Mouse (Mus musculus) spleen, postnatal 4 days (tissue): ENCODE results near the gene Fam20b.
A peak's percentile ranks its signal among the peaks of the same experiment; 100 is the strongest.
"Not testable (repeated sequence)": the region's sequence is repeated elsewhere in the genome, so short reads cannot be mapped to it uniquely, and the experiment has no call there.

Experiments used
- DNase-seq, 2 experiments: peaks; one replicate each; pipeline ENCODE4 v3.0.0; 2022; ENCODE audit warnings: low spot score in 2 of 2

The Fam20b gene

DNA sequence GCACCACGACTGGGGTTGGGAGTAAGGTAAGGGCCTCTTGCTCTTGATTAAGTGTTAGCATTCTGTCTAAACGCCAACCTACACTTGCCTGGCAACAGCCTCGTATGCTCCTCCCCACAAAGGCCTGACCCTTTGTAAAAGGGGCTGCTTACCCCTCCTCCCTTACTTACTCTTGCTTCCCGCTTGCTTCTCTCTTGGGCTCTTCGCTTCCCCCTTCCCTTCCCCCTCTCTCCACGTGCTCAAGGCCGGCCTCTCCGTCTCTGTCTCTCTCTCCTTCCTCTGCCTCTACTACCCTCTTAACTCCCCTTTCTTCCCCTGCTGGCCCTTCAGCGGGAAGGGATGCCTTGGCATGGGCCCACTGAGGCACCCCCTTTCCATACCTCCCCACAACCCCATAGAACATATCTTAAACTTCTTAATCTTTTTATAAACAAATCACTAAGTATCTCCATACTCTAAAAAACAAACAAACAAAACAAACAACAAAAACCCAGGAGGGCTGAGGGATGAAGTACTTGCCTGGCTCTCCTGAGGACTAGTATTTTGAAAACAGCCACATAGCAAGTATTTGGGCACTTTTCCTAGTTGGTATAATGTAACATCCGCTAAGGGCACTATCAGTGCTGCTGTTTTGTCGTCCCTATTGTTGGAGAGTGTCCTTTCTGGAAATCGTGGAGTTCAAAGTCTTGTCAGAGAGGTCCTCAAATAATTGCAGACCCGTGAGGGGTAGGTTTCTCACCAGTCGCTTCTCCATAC, 46.0 kb downstream of the Fam20b start:
- peak in 1 of 2 experiments; percentile 64 for DNase-seq

DNA sequence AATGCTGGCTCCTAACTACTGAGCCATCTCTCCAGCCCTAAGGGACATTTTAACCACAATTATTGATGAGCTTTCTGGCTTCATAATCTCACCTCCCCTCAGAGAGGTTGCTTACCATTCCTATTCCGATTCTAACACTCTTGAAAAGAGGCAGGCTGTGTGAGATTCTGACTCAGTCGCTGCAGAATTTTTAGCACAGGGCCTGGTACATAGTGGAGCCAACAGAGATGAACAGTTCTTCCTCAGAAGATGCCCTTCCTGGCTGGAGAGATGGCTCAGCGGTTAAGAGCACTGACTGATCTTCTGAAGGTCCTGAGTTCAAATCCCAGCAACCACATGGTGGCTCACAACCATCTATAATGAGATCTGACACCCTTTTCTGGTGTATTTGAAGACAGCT, 47.0 kb downstream of the Fam20b start:
- no peak for DNase-seq

DNA sequence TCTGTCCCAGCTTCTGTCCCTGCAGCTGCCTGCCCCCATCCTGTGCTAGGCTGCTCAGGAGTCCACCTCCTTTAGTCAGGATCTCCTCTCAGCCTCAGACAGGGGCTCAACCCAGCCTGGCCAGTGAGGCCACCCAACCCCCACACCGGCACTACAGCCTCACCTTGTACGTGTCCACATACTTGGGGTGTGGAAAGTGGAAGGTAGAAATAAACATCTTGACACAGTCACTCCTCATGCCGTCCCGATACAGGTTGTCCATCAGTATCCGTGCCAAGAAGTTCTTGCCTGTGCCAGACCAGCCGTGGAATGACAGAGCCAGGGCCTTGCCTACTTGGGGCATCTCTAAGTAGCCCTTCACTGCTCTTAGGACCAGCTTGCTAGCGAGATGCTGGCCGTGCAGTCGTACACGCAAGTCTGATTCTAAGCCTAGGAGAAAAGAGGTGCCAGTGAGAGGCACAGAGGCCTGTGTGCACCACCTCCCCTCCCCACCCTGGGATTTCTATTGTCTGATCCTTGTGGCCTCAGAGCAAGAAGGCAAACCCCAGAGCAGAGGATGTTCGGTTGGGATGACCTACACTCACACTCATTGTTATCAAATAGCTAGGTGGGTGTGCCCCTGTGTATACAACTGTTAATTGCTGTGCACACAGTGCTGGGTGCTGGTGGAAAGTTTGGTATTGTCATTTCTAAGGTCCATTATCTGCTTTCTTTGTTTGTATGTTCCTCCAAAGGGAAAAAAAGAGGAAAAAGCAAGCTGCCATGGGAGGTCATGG, 49.5 kb downstream of the Fam20b start:
- DNase-seq, result no peak

DNA sequence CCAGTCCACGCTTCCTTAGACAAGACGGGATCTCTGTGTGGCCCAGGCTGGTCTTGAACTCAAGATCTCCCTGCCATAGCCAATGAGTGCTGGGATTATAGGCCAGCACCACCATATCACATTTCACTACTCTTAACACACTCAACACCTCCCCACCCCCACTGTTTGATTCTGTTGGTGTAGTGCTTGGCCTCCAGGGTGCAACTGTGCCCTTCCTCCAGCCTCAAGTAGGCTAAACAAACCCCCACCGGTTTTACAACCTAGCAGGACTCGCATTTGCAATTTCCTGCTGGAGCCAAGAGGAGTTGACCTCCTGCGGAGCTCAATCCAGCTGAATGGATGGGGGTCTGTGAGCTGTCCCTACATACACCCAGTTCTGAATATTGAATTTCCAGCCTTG, 50.3 kb downstream of the Fam20b start:
- no peak for DNase-seq

GRCm38 (mm10) chr1:156667141-156667926, 51.6 kb downstream of the Fam20b start:
- no peak for DNase-seq

- DNase-seq, result no peak
Observed at GRCm38 (mm10) chr1:156665777-156666176, 53.1 kb downstream of the Fam20b start.

DNA sequence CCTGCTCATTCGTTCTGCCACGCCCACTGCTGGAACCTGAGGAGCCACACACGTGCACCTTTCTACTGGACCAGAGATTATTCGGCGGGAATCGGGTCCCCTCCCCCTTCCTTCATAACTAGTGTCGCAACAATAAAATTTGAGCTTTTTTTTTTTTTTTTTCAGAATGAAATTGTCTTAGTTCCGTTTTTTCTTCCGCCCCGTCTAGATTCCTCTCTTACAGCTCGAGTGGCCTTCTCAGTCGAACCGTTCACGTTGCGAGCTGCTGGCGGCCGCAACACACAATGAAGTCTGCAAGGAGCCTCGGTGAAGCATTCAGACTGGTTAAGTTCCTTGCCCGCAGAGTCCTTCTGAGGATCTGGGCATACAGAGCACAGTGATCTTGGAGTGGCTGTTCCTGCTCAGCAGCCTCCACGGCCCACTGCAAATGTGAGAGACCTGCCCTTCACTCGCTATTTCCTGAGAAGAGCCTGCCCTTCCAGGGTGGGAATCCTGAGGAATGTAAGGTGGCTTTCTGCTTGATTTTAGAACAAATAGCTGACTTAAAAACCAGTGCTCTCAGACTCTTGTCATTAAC, 58.1 kb downstream of the Fam20b start:
- DNase-seq, result not testable (repeated sequence)

DNA sequence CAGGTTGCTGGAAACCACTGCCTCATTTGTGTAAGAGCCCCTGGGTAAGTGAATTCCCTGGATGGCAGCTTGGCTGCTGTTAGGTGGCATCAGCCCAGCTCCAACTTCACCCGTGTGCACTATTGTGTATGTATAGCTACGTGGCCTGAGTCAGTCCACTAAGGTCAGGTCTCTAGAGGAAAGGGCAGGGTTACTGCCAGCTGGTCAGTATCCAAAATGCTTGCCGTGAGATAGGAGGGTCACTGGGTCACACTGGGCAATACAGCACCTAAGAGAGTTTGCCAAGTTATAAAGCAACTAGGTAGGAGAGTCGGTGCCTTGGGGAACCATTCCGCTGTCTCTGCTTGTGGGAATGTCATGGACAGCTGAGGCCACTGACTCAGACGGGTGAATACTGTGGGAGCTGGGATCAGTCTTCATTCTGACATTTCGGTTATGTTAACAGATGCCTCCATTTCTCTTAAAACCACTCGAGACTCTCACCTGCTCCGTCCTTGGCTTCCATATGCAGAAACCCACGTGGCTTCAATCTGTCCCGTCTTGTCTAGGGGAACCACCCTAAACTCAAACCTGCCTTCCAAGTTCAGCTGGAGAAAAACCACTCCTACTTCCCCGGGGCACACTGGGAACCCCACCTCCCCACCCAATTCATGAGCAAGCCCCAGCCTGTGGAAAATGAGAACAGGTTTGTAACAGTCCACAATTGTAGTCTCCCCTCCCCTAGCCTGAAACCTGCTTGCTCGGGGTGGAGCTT, 58.8 kb downstream of the Fam20b start:
- no peak for DNase-seq

DNA sequence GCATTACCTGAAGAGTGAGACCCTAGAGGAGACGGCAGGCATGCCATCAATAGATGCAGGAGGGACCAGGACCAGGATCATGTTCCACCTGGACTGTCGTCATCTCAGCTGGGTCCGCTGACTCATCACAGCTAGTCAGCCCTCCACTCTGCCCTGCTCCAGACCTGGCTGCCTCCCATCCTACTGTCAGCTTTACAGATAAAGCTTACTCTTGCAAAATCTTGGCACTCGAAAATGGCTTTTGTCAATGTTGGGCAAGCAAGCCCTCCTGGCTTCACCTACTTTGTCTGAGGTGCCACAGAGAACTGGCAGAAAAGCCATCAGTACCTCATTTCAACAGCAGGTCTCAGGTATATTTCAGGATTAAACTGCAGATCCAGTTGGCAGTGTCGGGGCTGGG, 60.2 kb downstream of the Fam20b start:
- DNase-seq, result no peak

DNA sequence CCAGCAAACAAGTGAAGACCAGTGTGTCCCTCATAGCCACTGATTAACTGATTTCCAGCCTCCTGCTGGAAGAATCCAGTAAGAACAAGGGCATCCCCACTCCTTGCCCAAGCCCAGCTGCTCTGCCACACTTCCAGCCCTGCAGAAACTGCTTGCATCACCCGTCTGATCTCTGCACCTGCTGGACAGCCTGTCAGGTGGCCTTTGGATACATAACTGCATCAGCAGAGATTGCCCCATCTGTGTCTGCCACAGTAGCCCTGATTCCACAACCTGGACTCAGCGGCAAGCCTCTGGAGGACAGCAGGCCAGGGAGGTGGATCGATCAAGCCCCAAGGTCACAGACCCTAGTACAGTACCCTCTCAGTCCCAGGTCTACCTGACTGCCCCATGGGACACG, 61.4 kb downstream of the Fam20b start:
- no peak for DNase-seq

DNA sequence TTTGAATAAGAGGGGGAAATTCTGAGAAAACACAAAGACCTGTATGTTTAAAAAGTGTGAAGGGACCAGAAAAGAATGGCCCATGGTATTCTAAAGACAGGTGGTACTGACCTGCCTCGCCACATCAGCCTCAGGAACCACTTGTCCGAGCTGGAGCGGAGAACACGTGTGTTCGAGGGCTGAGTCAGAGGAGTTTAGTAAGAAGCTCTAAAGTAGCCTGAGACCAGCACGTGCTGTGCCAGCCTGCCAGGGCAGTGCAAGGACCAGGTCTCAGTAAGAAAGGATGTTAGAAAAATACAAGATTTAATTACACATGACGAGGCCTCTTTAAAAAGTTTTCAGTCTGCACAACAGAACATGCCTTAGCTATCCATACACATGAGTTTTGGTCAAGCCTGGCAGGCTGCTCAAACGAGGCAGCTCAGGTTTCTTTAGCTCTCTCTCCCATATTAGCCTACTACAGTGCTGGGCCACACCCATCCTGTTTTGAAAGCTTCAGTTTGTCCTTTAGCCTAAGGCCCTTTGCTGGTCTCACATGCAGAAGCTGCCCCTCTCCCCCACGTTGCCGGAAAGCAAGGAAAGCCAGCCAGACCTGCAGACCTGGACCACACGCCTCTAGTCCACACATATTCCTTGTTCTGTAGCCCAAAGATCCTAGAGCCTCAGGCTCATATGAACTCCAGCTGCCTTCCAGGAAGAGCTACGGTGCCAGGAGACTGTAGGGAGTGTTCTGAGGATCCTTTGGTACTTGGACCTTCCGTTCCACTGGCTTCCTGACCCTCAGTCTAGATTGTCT, 64.0 kb downstream of the Fam20b start:
- DNase-seq, result no peak

- no peak for DNase-seq
Observed at GRCm38 (mm10) chr1:156652189-156652822, 66.6 kb downstream of the Fam20b start.

DNA sequence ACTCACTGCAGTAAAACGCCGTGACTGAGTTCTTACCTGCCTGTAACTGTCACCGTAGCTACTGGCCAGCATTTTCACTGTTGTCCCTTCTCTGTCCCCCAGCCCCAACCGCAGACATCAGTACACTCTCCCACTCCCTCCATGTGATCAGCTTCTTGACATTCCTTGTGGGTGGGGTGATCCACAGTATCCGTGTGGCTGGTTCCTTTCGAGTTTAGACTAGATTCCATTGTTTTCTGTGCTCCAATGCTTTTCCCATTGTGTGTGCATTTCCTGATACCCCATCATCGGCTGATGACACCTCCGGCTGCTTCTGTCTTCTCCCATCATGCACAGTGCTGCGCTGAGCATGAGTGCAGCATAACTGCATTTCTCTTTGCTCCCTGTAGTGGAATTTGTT, 68.3 kb downstream of the Fam20b start:
- no peak for DNase-seq

- no peak for DNase-seq
Observed at GRCm38 (mm10) chr1:156648705-156649104, 70.2 kb downstream of the Fam20b start.

- no peak for DNase-seq
Observed at GRCm38 (mm10) chr1:156645971-156646370, 72.9 kb downstream of the Fam20b start.

DNA sequence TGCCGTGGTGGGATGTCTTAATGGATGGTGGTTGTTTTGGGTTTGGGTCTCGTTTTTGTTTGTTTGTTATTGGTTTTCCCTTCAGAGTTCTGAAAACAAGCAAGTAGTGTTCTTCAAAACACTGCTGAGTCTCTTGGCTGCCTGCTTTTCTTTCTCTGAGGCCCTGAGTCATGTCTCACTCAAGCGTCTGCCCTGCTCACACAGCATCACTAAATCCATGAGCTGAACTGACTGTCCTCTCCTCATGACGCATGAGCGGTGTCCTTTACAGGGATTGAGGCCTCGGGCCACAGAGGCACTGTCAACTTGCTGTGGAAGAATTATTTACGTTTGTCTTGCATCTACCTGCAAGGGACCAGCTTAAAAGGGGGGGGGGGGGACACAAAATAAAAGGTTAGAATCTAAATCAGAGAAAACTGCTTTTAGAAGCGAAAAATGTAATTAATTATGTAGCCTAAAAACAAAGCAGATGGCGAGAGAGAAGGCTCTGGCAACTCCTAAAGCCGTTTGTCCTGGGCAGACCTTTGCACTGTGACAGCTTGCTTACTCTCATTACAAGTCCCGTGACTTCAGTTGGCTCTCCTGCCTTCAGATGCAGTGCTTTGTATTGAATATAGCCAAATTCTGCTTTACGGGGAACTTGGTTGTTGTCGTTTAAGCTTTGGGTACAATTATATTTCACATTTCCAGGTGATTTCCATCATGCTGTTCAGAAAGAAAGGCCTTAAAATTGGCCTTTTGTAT, 73.9 kb downstream of the Fam20b start:
- DNase-seq, result no peak

GRCm38 (mm10) chr1:156644061-156644460, 74.8 kb downstream of the Fam20b start:
- DNase-seq, result no peak

DNA sequence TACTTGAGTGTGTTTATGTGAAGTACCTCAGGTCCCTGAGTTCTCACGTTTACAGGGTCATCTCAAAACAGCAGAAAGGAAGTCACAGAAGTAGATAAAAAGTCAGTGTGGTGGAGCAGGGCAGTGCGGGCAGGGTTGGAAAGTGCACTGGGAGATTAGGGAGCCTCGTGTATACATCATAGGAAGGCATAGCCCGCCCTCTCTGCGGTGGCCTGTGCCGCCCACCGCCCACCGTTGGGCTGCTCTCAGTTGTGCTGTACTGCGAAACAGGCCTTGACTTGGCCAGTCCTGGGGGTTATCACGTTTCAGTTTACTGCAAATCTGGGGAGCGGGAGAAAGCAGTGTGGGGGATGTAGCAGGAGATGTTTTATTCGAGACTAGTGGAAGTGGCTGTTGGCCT, 76.1 kb downstream of the Fam20b start:
- DNase-seq, result no peak

GRCm38 (mm10) chr1:156641808-156642207, 77.1 kb downstream of the Fam20b start:
- DNase-seq, result no peak
